ENCODE assay signal across 13 mouse cellular contexts in genomic region chr10:61019566-61019965, GRCm38 (mm10).
DNase-seq lines count a peak whose midpoint lies in the region; TF ChIP-seq lines count a peak whose summit lies in the region.
"Had no signal": no experiment of that assay in that cellular context is flagged by ENCODE, and none has a peak within 500 bp of the region (broad histone marks: within the 10 kb centered on the region; RNA-seq: fewer than 3 reads in every experiment).

No protein-coding gene starts in this region.

- H3K79me2 ChIP-seq in heart, adult 2 months (replicated peaks; ENCODE audit: control insufficient read depth, insufficient read depth, low read length): no peaks in the 10 kb centered on the region

- H3K4me3 ChIP-seq in heart, adult 2 months: no peak overlapping the region
- no peak overlapping the region for H3K4me3 ChIP-seq in left cerebral cortex, adult 2 months
- H3K4me3 ChIP-seq: hindbrain, embryonic 13.5 days; liver, embryonic 12.5 days; midbrain, embryonic 10.5 days; neural tube, embryonic 15.5 days had no signal

- no peaks in the 10 kb centered on the region for H3K4me1 ChIP-seq in heart, adult 2 months (ENCODE audit: control insufficient read depth, insufficient read depth, low read length)
- H3K4me1 ChIP-seq: hindbrain, embryonic 13.5 days; liver, embryonic 12.5 days; neural tube, embryonic 15.5 days had no signal

- TF ChIP-seq POLR2A in heart, adult 2 months (IDR thresholded peaks at IDR 0.05; ENCODE audit: insufficient read depth, low read depth, low read length): no peak

- H3K36me3 ChIP-seq in heart, adult 2 months (ENCODE audit: control insufficient read depth, insufficient read depth, low read length): no peaks in the 10 kb centered on the region
- H3K36me3 ChIP-seq: hindbrain, embryonic 13.5 days; liver, embryonic 12.5 days; midbrain, embryonic 10.5 days; neural tube, embryonic 15.5 days had no signal

- TF ChIP-seq CTCF in heart, adult 2 months (IDR thresholded peaks at IDR 0.05): peak; percentile 62
- peak; percentile 71 for TF ChIP-seq CTCF in left cerebral cortex, adult 2 months (IDR thresholded peaks at IDR 0.05)

- no peak overlapping the region for H3K27ac ChIP-seq in heart, adult 2 months
- no peak overlapping the region for H3K27ac ChIP-seq in left cerebral cortex, adult 2 months
- H3K27ac ChIP-seq: hindbrain, embryonic 13.5 days; liver, embryonic 12.5 days; midbrain, embryonic 10.5 days; neural tube, embryonic 15.5 days had no signal

- no peak for DNase-seq in heart, adult 2 months
- DNase-seq in heart, adult 8-10 months (ENCODE audit: low spot score): no peak
- DNase-seq in left cerebral cortex, adult 2 months (ENCODE audit: extremely low spot score in 1 of 2, low spot score in 2 of 2): peak; percentile 34 to 51
- no peak for DNase-seq in left cerebral cortex, adult 11 months (ENCODE audit: low spot score)
- DNase-seq in thymus, postnatal 4 days: peak; percentile 22
- DNase-seq in thymus, postnatal 0 days (ENCODE audit: low spot score): no peak
- DNase-seq in spleen, postnatal 36 days (ENCODE audit: low spot score in 2 of 2): no peak
- DNase-seq: gastrocnemius, postnatal 25 days; thymus, adult 2 months had no signal

- H3K27me3 ChIP-seq in heart, adult 2 months (ENCODE audit: control insufficient read depth, insufficient read depth, low read length): no peaks in the 10 kb centered on the region
- H3K27me3 ChIP-seq: liver, embryonic 12.5 days; neural tube, embryonic 15.5 days had no signal

- no peak overlapping the region for H3K9ac ChIP-seq in heart, adult 2 months (ENCODE audit: low read depth, low read length)
- H3K9ac ChIP-seq: hindbrain, embryonic 13.5 days; liver, embryonic 12.5 days; neural tube, embryonic 15.5 days had no signal

- intact Hi-C loops in heart, adult 2 months (cut with DNase I): no loop called here
- intact Hi-C loops in left cerebral cortex, adult 2 months (cut with DNase I): loop anchor here (10.0 kb wide), 1 partner anchor 185 kb away; the partner anchor contains the start of gene Unc5b

- WGBS in heart, adult 2 months: 15% methylated on average over 2 of the region's 2 CpGs

- TF ChIP-seq EP300 in heart, adult 2 months (IDR thresholded peaks at IDR 0.05; ENCODE audit: insufficient read depth, low read depth, low read length): no peak

Comparison
In these comparisons a context has a peak if more than half of its experiments do, and no peak if none do; other contexts are left out.
1. DNase-seq: peak in left cerebral cortex, adult 2 months (2 of 2) and thymus, postnatal 4 days (single experiment); none in heart, adult 2 months (0 of 2), heart, adult 8-10 months (single experiment), left cerebral cortex, adult 11 months (single experiment), thymus, postnatal 0 days (single experiment) and spleen, postnatal 36 days (0 of 2).